Mouse (Mus musculus) C2C12 (cell line): Measurements from ENCODE around the gene 1700008O03Rik.

Experiments used
- CEBPB ChIP-seq: IDR thresholded peaks from one replicate; pipeline ENCODE4 v1.6.1; 2011; ENCODE audit warnings: low read depth, mild to moderate bottlenecking, control low read depth, moderate library complexity
- CTCF ChIP-seq: IDR thresholded peaks from one replicate; pipeline ENCODE4 v1.5.1; 2011; ENCODE audit not compliant: control insufficient read depth, insufficient read depth, insufficient read length
- FOSL1 ChIP-seq: IDR thresholded peaks from one replicate; pipeline ENCODE4 v1.8.0; 2011; ENCODE audit warnings: mild to moderate bottlenecking, low read length; ENCODE audit not compliant: poor library complexity, insufficient read depth, severe bottlenecking
- MAX ChIP-seq: IDR thresholded peaks from one replicate; pipeline ENCODE4 v1.6.1; 2011; ENCODE audit warnings: mild to moderate bottlenecking, control low read depth
- MYOG ChIP-seq: IDR thresholded peaks from one replicate; pipeline ENCODE4 v1.6.1; 2011; ENCODE audit not compliant: control insufficient read depth, insufficient read length; ENCODE audit errors: extremely low read depth

GRCm38 (mm10) chr7:44393284-44393683 lies 7.7 kb upstream of the 1700008O03Rik start:
- TF ChIP-seq CTCF (no peak), MAX (no peak), FOSL1 (no peak), CEBPB (no peak), MYOG (no peak)
